Mouse (Mus musculus): ENCODE measurements around the gene Suds3. TPM values are rescaled to one million over a fixed set of nuclear protein-coding genes. Genes with fewer than 3 reads are reported as not detected.

Gene Suds3
- total RNA-seq, 1 experiment = 58.7 TPM

DNA sequence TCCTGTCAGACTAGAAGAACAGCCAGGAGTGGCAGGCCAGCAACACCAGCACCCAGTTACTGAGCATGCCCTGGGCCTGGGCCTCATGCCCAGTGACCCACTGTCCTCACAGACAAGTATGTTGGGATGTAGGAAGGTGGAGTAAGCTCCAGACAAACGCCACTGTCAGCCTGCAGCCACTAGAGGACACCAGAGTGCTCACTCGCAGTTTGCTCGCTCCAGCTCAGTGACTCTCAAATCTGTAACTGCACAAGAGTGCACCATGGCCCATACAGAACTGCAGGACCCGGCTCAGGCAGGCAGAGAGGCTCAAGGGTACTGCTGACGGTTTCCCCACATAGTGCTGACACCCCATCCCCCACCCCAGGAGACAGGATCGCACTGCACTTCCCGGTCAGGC, 21.5 kb downstream of the Suds3 start:
- no peak overlapping the region for H3K27ac ChIP-seq (ENCODE audit: insufficient read depth, low read depth, low read length, poor library complexity, severe bottlenecking)
- peak; percentile 73 for DNase-seq (ENCODE audit: low read depth, low spot score)
- no peaks in the 10 kb centered on the region for H3K9me3 ChIP-seq (ENCODE audit: control insufficient read depth, insufficient read depth, low read depth, low read length)
- H3K4me3 ChIP-seq (ENCODE audit: insufficient read depth in 1 of 2, low read depth in 1 of 2, low read length in 2 of 2, poor library complexity in 1 of 2, severe bottlenecking in 1 of 2) = no peak overlapping the region
- peaks cover 0 to 15% of the 10 kb centered on the region in 2 experiments; a peak in 2 of 4 replicates for H3K4me1 ChIP-seq (ENCODE audit: control insufficient read depth in 2 of 2, insufficient read depth in 2 of 2, low read length in 2 of 2, poor library complexity in 1 of 2)
- in situ Hi-C loops (cut with MboI; ENCODE audit: low sequenced_read_pairs in 2 of 2, unreplicated experiment in 2 of 2) = no loop called here
- TF ChIP-seq ZNF384 (IDR thresholded peaks at IDR 0.05; ENCODE audit: low read depth, low read length) = no peak
- TF ChIP-seq CHD2 (IDR thresholded peaks at IDR 0.05; ENCODE audit: low read depth, low read length) = no peak
- no peak for TF ChIP-seq MAFK (IDR thresholded peaks at IDR 0.05; ENCODE audit: insufficient read depth, low read depth, low read length)
- TF ChIP-seq ZC3H11A (IDR thresholded peaks at IDR 0.05; ENCODE audit: borderline replicate concordance, low read depth, low read length) = no peak
- H3K36me3 ChIP-seq (ENCODE audit: control insufficient read depth, insufficient read depth, low read length, poor library complexity, severe bottlenecking) = peaks cover 36% of the 10 kb centered on the region
- no peak overlapping the region; the same call in 1 of the 2 replicates for H3K9ac ChIP-seq (ENCODE audit: insufficient read depth, low read depth, low read length, poor library complexity, severe bottlenecking)

DNA sequence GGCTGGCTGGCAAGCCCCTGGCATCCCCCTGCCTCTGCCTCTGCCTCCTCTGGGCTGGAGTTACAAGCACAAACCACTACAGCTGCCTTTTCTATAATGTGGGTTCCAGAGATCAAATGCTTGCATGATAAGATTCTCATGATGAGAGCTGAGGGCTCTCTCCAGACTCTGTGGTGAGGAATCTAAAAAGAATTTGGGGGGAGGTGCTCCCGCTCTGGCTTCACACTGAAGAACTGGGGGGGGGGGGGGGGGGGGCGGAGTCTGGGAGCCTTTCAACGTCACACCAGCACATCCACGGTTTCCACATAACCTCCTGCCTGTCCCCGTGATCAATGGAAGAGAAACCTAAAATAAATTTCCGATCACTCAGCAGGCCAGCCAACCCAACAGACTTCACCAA, 26.1 kb downstream of the Suds3 start:
- TF ChIP-seq ZC3H11A (IDR thresholded peaks at IDR 0.05; ENCODE audit: borderline replicate concordance, low read depth, low read length) (no peak), MAFK (IDR thresholded peaks at IDR 0.05; ENCODE audit: insufficient read depth, low read depth, low read length) (no peak), ZNF384 (IDR thresholded peaks at IDR 0.05; ENCODE audit: low read depth, low read length) (no peak), CHD2 (IDR thresholded peaks at IDR 0.05; ENCODE audit: low read depth, low read length) (no peak), HCFC1 (IDR thresholded peaks at IDR 0.05; ENCODE audit: borderline replicate concordance, insufficient read depth, low read length) (no peak)
- in situ Hi-C loops (cut with MboI; ENCODE audit: low sequenced_read_pairs in 2 of 2, unreplicated experiment in 2 of 2) = no loop called here
- Histone ChIP-seq H3K27ac (ENCODE audit: insufficient read depth, low read depth, low read length, poor library complexity, severe bottlenecking) (no peak overlapping the region), H3K9ac (ENCODE audit: insufficient read depth, low read depth, low read length, poor library complexity, severe bottlenecking) (no peak overlapping the region), H3K4me1 (ENCODE audit: control insufficient read depth in 2 of 2, insufficient read depth in 2 of 2, low read length in 2 of 2, poor library complexity in 1 of 2) (peaks cover 0 to 19% of the 10 kb centered on the region in 2 experiments; a peak in 2 of 4 replicates), H3K9me3 (ENCODE audit: control insufficient read depth, insufficient read depth, low read depth, low read length) (no peaks in the 10 kb centered on the region), H3K36me3 (ENCODE audit: control insufficient read depth, insufficient read depth, low read length, poor library complexity, severe bottlenecking) (peaks cover 19% of the 10 kb centered on the region), H3K4me3 (ENCODE audit: insufficient read depth in 1 of 2, low read depth in 1 of 2, low read length in 2 of 2, poor library complexity in 1 of 2, severe bottlenecking in 1 of 2) (no peak overlapping the region)
- no peak for DNase-seq (ENCODE audit: low read depth, low spot score)

DNA sequence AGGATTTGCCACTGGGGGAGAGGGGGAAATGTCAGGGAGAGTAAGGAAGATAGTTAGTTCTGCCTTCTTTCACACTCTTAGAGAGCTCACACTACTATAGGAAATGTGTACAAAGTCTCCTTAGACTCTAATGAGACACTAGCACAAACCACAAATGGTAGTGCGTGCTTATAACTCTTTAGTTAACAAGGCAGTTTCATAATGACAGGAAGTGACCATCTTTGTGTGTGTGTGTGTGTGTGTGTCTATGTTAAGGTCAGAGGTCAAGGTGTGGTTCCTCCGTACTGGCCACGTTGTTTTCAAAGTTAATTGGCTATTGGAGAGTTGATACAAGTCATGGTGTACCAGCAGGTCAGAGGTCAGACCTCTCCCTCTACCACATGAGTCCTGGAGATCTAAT, 26.8 kb downstream of the Suds3 start:
- in situ Hi-C loops (cut with MboI; ENCODE audit: low sequenced_read_pairs in 2 of 2, unreplicated experiment in 2 of 2) = no loop called here
- peaks cover 0 to 19% of the 10 kb centered on the region in 2 experiments; a peak in 2 of 4 replicates for H3K4me1 ChIP-seq (ENCODE audit: control insufficient read depth in 2 of 2, insufficient read depth in 2 of 2, low read length in 2 of 2, poor library complexity in 1 of 2)
- H3K9ac ChIP-seq (ENCODE audit: insufficient read depth, low read depth, low read length, poor library complexity, severe bottlenecking) = no peak overlapping the region
- no peak for DNase-seq (ENCODE audit: low read depth, low spot score)
- no peak overlapping the region for H3K4me3 ChIP-seq (ENCODE audit: insufficient read depth in 1 of 2, low read depth in 1 of 2, low read length in 2 of 2, poor library complexity in 1 of 2, severe bottlenecking in 1 of 2)
- TF ChIP-seq MAFK (IDR thresholded peaks at IDR 0.05; ENCODE audit: insufficient read depth, low read depth, low read length) = no peak
- no peak for TF ChIP-seq ZC3H11A (IDR thresholded peaks at IDR 0.05; ENCODE audit: borderline replicate concordance, low read depth, low read length)
- TF ChIP-seq HCFC1 (IDR thresholded peaks at IDR 0.05; ENCODE audit: borderline replicate concordance, insufficient read depth, low read length) = no peak
- no peak for TF ChIP-seq ZNF384 (IDR thresholded peaks at IDR 0.05; ENCODE audit: low read depth, low read length)
- no peak for TF ChIP-seq CHD2 (IDR thresholded peaks at IDR 0.05; ENCODE audit: low read depth, low read length)
- no peak overlapping the region for H3K27ac ChIP-seq (ENCODE audit: insufficient read depth, low read depth, low read length, poor library complexity, severe bottlenecking)
- no peaks in the 10 kb centered on the region for H3K9me3 ChIP-seq (ENCODE audit: control insufficient read depth, insufficient read depth, low read depth, low read length)
- peaks cover 17% of the 10 kb centered on the region for H3K36me3 ChIP-seq (ENCODE audit: control insufficient read depth, insufficient read depth, low read length, poor library complexity, severe bottlenecking)

DNA sequence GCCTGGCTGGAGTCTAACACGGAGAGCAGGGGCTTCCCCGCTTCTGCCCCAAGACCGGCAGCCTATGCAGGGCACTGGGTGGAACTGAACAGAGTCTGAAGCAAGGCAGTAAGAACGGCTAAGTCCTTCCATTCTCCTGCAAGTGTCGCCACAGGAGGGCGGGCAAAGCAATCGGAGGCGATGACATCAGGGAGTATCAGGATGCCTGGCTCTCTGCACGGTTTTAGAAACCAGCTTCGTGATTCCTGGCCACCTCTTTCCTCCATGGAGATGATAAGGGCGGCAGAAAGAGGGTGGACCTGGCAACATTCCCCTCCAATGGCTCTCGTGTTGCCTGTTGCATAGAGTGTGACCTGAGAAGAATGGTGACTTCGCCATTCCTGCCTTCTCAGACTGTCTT, 28.2 kb downstream of the Suds3 start:
- no peak for DNase-seq (ENCODE audit: low read depth, low spot score)
- Histone ChIP-seq H3K27ac (ENCODE audit: insufficient read depth, low read depth, low read length, poor library complexity, severe bottlenecking) (no peak overlapping the region), H3K36me3 (ENCODE audit: control insufficient read depth, insufficient read depth, low read length, poor library complexity, severe bottlenecking) (peaks cover 11% of the 10 kb centered on the region), H3K4me3 (ENCODE audit: insufficient read depth in 1 of 2, low read depth in 1 of 2, low read length in 2 of 2, poor library complexity in 1 of 2, severe bottlenecking in 1 of 2) (no peak overlapping the region), H3K9ac (ENCODE audit: insufficient read depth, low read depth, low read length, poor library complexity, severe bottlenecking) (0 out of 2 replicates have a peak overlapping the region, but pooled peaks have one; percentile 5), H3K4me1 (ENCODE audit: control insufficient read depth in 2 of 2, insufficient read depth in 2 of 2, low read length in 2 of 2, poor library complexity in 1 of 2) (peaks cover 0 to 18% of the 10 kb centered on the region in 2 experiments; a peak in 2 of 4 replicates), H3K9me3 (ENCODE audit: control insufficient read depth, insufficient read depth, low read depth, low read length) (no peaks in the 10 kb centered on the region)
- in situ Hi-C loops (cut with MboI; ENCODE audit: low sequenced_read_pairs in 2 of 2, unreplicated experiment in 2 of 2) = no loop called here
- TF ChIP-seq HCFC1 (IDR thresholded peaks at IDR 0.05; ENCODE audit: borderline replicate concordance, insufficient read depth, low read length) = no peak
- no peak for TF ChIP-seq ZNF384 (IDR thresholded peaks at IDR 0.05; ENCODE audit: low read depth, low read length)
- TF ChIP-seq CHD2 (IDR thresholded peaks at IDR 0.05; ENCODE audit: low read depth, low read length) = no peak
- TF ChIP-seq MAFK (IDR thresholded peaks at IDR 0.05; ENCODE audit: insufficient read depth, low read depth, low read length) = no peak
- no peak for TF ChIP-seq ZC3H11A (IDR thresholded peaks at IDR 0.05; ENCODE audit: borderline replicate concordance, low read depth, low read length)

DNA sequence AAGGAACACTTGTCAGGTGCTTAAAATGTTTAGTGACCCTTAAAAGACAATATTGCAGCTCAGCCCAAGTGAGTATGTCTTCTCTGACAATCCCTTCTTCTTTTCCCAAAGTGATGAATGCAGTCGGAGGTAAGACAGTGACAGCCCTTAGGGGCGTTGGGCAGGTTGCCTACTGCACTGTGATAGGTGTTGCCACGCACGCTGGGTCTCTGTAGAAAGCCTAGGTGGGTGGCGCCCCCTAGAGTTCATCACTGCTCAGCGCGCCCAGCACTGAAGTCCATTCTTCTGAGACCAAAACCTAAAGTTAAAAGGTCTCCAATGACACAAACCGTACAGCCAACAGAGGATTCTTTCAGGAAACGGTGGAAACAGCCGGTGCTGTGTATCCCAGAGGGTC, 46.4 kb downstream of the Suds3 start:
- Histone ChIP-seq H3K4me1 (ENCODE audit: control insufficient read depth in 2 of 2, insufficient read depth in 2 of 2, low read length in 2 of 2, poor library complexity in 1 of 2) (no peaks in the 10 kb centered on the region), H3K27ac (ENCODE audit: insufficient read depth, low read depth, low read length, poor library complexity, severe bottlenecking) (no peak overlapping the region), H3K36me3 (ENCODE audit: control insufficient read depth, insufficient read depth, low read length, poor library complexity, severe bottlenecking) (no peaks in the 10 kb centered on the region), H3K9ac (ENCODE audit: insufficient read depth, low read depth, low read length, poor library complexity, severe bottlenecking) (no peak overlapping the region), H3K4me3 (ENCODE audit: insufficient read depth in 1 of 2, low read depth in 1 of 2, low read length in 2 of 2, poor library complexity in 1 of 2, severe bottlenecking in 1 of 2) (no peak overlapping the region), H3K9me3 (ENCODE audit: control insufficient read depth, insufficient read depth, low read depth, low read length) (no peaks in the 10 kb centered on the region)
- peak; percentile 46 for DNase-seq (ENCODE audit: low read depth, low spot score)
- in situ Hi-C loops (cut with MboI; ENCODE audit: low sequenced_read_pairs in 2 of 2, unreplicated experiment in 2 of 2) = no loop called here
- TF ChIP-seq HCFC1 (IDR thresholded peaks at IDR 0.05; ENCODE audit: borderline replicate concordance, insufficient read depth, low read length) = no peak
- peak; percentile 54; the same call in 1 of the 2 replicates for TF ChIP-seq ZC3H11A (IDR thresholded peaks at IDR 0.05; ENCODE audit: borderline replicate concordance, low read depth, low read length)
- no peak for TF ChIP-seq CHD2 (IDR thresholded peaks at IDR 0.05; ENCODE audit: low read depth, low read length)
- TF ChIP-seq MAFK (IDR thresholded peaks at IDR 0.05; ENCODE audit: insufficient read depth, low read depth, low read length) = no peak
